Mouse (Mus musculus) layer of hippocampus, postnatal 36 days (tissue): ENCODE results near the gene Nkain2. TPM values are rescaled to one million over a fixed set of nuclear protein-coding genes. Genes with fewer than 3 reads are reported as not detected.

Source experiments
- total RNA-seq, 2 experiments: library from RNA; stranded (reverse); gene quantifications; 2 replicates each; pipeline ENCODE4 v1.2.3; 2021

Gene Nkain2
- total RNA-seq, 2 experiments from 2014 or later, result 26.3 to 26.7 TPM

Other genes with a start within 250 kb of the Nkain2 start
- gene Trdn, start 190.1 kb upstream of the Nkain2 start, total RNA-seq, result not detected